Mouse (Mus musculus) limb, embryonic 13.5 days (tissue): ENCODE data around the gene Bcl2l12. TPM values are rescaled to one million over a fixed set of nuclear protein-coding genes. Genes with fewer than 3 reads are reported as not detected.

Experiments used
- ATAC-seq: fragments of 200-750 bp; cut with Nextera tagmentation; 2 replicates; pipeline ENCODE4 v1.8.0; 2017; ENCODE audit warnings: low read depth, moderate number of reproducible peaks, moderate TSS enrichment; ENCODE audit not compliant: low FRiP score
- H3K27ac ChIP-seq: fragments of 300-500 bp; sonication (generic); 2 replicates; pipeline ENCODE4 v1.5.1; 2015; ENCODE audit warnings: inconsistent platforms, mild to moderate bottlenecking, moderate library complexity
- H3K27me3 ChIP-seq: fragments of 300-500 bp; sonication (generic); 2 replicates; pipeline ENCODE4 v1.6.1; 2015; ENCODE audit warnings: mild to moderate bottlenecking, inconsistent platforms
- H3K36me3 ChIP-seq: fragments of 300-500 bp; sonication (generic); 2 replicates; pipeline ENCODE4 v1.6.1; 2015; ENCODE audit warnings: inconsistent platforms, mild to moderate bottlenecking, moderate library complexity
- H3K4me1 ChIP-seq: fragments of 300-500 bp; sonication (generic); 2 replicates; pipeline ENCODE4 v1.6.1; 2015; ENCODE audit warnings: inconsistent platforms
- H3K4me2 ChIP-seq: fragments of 300-500 bp; sonication (generic); replicated peaks from 2 replicates; pipeline ENCODE4 v1.6.1; 2015; ENCODE audit warnings: inconsistent platforms, mild to moderate bottlenecking, moderate library complexity
- H3K4me3 ChIP-seq: fragments of 300-500 bp; sonication (generic); 2 replicates; pipeline ENCODE4 v1.5.1; 2015; ENCODE audit warnings: moderate library complexity, mild to moderate bottlenecking, inconsistent platforms
- H3K9ac ChIP-seq: fragments of 300-500 bp; sonication (generic); 2 replicates; pipeline ENCODE4 v1.6.1; 2015; ENCODE audit warnings: mild to moderate bottlenecking, inconsistent platforms
- H3K9me3 ChIP-seq: fragments of 300-500 bp; sonication (generic); 2 replicates; pipeline ENCODE4 v1.6.1; 2016; ENCODE audit warnings: inconsistent platforms
- WGBS: fragments of 180-500 bp; shearing (Covaris S2); methylation state at CpG from one replicate; pipeline ENCODE4 v1.1.7; 2015; 5-methylcytosine and 5-hydroxymethylcytosine counted together
- polyA plus RNA-seq: library from polyadenylated mRNA; unstranded; fragments of >200 nt; fragmentation: Nextera tagmentation; extraction: Ambion mirVana; gene quantifications from 2 replicates; pipeline ENCODE4 v1.2.1, GENCODE M21; 2015

Gene Bcl2l12
- polyA plus RNA-seq, 1 experiment from 2014 or later, result 77.3 TPM

- ATAC-seq, result peak; percentile 89
- H3K9me3 ChIP-seq, result no peaks in the 10 kb centered on the region
- H3K4me2 ChIP-seq, result peak within 1 kb of the TSS; percentile 81
- H3K27ac ChIP-seq, result peak within 1 kb of the TSS; percentile 96
- H3K36me3 ChIP-seq, result peaks cover 31% of the 10 kb centered on the region
- peak within 1 kb of the TSS; percentile 93 for H3K4me3 ChIP-seq
- peak within 1 kb of the TSS; percentile 98 for H3K9ac ChIP-seq
- 0 out of 2 replicates have a peak, but pooled peaks cover 5% of the 10 kb centered on the region for H3K27me3 ChIP-seq
- WGBS, result under 1% methylated on average over 62 of the region's 69 CpGs
- H3K4me1 ChIP-seq, result peaks cover 34% of the 10 kb centered on the region
Observed at GRCm38 (mm10) chr7:45015957-45016612, 17.6 kb upstream of the Bcl2l12 start, which contains the start of gene Scaf1. Gene Scaf1 (minus strand): TSS chr7:45016363.

GRCm38 (mm10) chr7:45015344-45015956, 16.9 kb upstream of the Bcl2l12 start:
- no peaks in the 10 kb centered on the region for H3K9me3 ChIP-seq
- WGBS, result under 1% methylated on average over 20 of the region's 20 CpGs
- H3K27me3 ChIP-seq, result 0 out of 2 replicates have a peak, but pooled peaks cover 2% of the 10 kb centered on the region
- ATAC-seq, result no peak
- H3K4me2 ChIP-seq, result peak overlapping the region; percentile 81
- peaks cover 36% of the 10 kb centered on the region for H3K36me3 ChIP-seq
- H3K4me3 ChIP-seq, result peak overlapping the region; percentile 93
- H3K9ac ChIP-seq, result peak overlapping the region; percentile 98
- peak overlapping the region; percentile 79 for H3K27ac ChIP-seq
- peaks cover 34% of the 10 kb centered on the region for H3K4me1 ChIP-seq

- ATAC-seq, result no peak
- Histone ChIP-seq H3K4me1 (peaks cover 29% of the 10 kb centered on the region), H3K9me3 (no peaks in the 10 kb centered on the region), H3K4me3 (no peak overlapping the region), H3K4me2 (peak overlapping the region; percentile 81; the same call in 1 of the 2 replicates), H3K9ac (no peak overlapping the region), H3K27ac (no peak overlapping the region), H3K36me3 (peaks cover 49% of the 10 kb centered on the region), H3K27me3 (no peaks in the 10 kb centered on the region)
- 98% methylated on average over 3 of the region's 3 CpGs for WGBS
Observed at GRCm38 (mm10) chr7:45014096-45014451, 15.6 kb upstream of the Bcl2l12 start.

GRCm38 (mm10) chr7:45013366-45014095, 15.0 kb upstream of the Bcl2l12 start:
- peaks cover 55% of the 10 kb centered on the region for H3K36me3 ChIP-seq
- 96% methylated on average over 16 of the region's 16 CpGs for whole genome bisulfite sequencing

GRCm38 (mm10) chr7:45012824-45013223, 14.3 kb upstream of the Bcl2l12 start:
- H3K27ac ChIP-seq, result no peak overlapping the region
- no peak for ATAC-seq
- no peak overlapping the region for H3K4me3 ChIP-seq
- H3K9ac ChIP-seq, result no peak overlapping the region
- H3K4me1 ChIP-seq, result peaks cover 19% of the 10 kb centered on the region
- H3K27me3 ChIP-seq, result no peaks in the 10 kb centered on the region
- H3K4me2 ChIP-seq, result no peak overlapping the region
- peaks cover 62% of the 10 kb centered on the region for H3K36me3 ChIP-seq
- 83% methylated on average over 4 of the region's 4 CpGs for WGBS
- H3K9me3 ChIP-seq, result no peaks in the 10 kb centered on the region

More at GRCm38 (mm10) chr7:45013366-45014095, 15.0 kb upstream of the Bcl2l12 start:
- no peak overlapping the region for H3K4me3 ChIP-seq
- H3K4me2 ChIP-seq, result no peak overlapping the region
- H3K4me1 ChIP-seq, result peaks cover 24% of the 10 kb centered on the region
- H3K9me3 ChIP-seq, result no peaks in the 10 kb centered on the region
- no peak for ATAC-seq
- no peak overlapping the region for H3K27ac ChIP-seq
- H3K9ac ChIP-seq, result no peak overlapping the region
- H3K27me3 ChIP-seq, result no peaks in the 10 kb centered on the region

GRCm38 (mm10) chr7:45012011-45012410, 13.5 kb upstream of the Bcl2l12 start:
- Histone ChIP-seq H3K36me3 (peaks cover 70% of the 10 kb centered on the region), H3K27ac (no peak overlapping the region), H3K9me3 (no peaks in the 10 kb centered on the region), H3K4me1 (peaks cover 19% of the 10 kb centered on the region), H3K9ac (no peak overlapping the region), H3K27me3 (no peaks in the 10 kb centered on the region), H3K4me3 (no peak overlapping the region), H3K4me2 (no peak overlapping the region)
- WGBS, result 97% methylated on average over 6 of the region's 6 CpGs
- ATAC-seq, result no peak

- Histone ChIP-seq H3K9ac (no peak overlapping the region), H3K4me3 (no peak overlapping the region), H3K27me3 (no peaks in the 10 kb centered on the region), H3K36me3 (peaks cover 98% of the 10 kb centered on the region), H3K9me3 (no peaks in the 10 kb centered on the region), H3K27ac (no peak overlapping the region), H3K4me1 (0 out of 2 replicates have a peak, but pooled peaks cover 4% of the 10 kb centered on the region), H3K4me2 (no peak overlapping the region)
- WGBS, result 94% methylated on average over 19 of the region's 19 CpGs
- ATAC-seq, result no peak
Observed at GRCm38 (mm10) chr7:45008411-45008810, 9.9 kb upstream of the Bcl2l12 start.

- Histone ChIP-seq H3K27ac (no peak overlapping the region), H3K27me3 (no peaks in the 10 kb centered on the region), H3K36me3 (peaks cover 98% of the 10 kb centered on the region), H3K4me2 (no peak overlapping the region), H3K4me1 (0 out of 2 replicates have a peak, but pooled peaks cover 4% of the 10 kb centered on the region), H3K9ac (no peak overlapping the region), H3K9me3 (no peaks in the 10 kb centered on the region), H3K4me3 (no peak overlapping the region)
- ATAC-seq, result no peak
- 96% methylated on average over 30 of the region's 30 CpGs for WGBS
Observed at GRCm38 (mm10) chr7:45007846-45008245, 9.3 kb upstream of the Bcl2l12 start.

GRCm38 (mm10) chr7:45007141-45007540, 8.6 kb upstream of the Bcl2l12 start:
- Histone ChIP-seq H3K9me3 (no peaks in the 10 kb centered on the region), H3K27ac (no peak overlapping the region), H3K27me3 (no peaks in the 10 kb centered on the region), H3K4me2 (no peak overlapping the region), H3K36me3 (peaks cover 98% of the 10 kb centered on the region), H3K9ac (no peak overlapping the region), H3K4me1 (0 out of 2 replicates have a peak, but pooled peaks cover 4% of the 10 kb centered on the region), H3K4me3 (no peak overlapping the region)
- ATAC-seq, result no peak
- WGBS, result 96% methylated on average over 29 of the region's 29 CpGs

GRCm38 (mm10) chr7:45006503-45006902, 8.0 kb upstream of the Bcl2l12 start:
- no peak overlapping the region for H3K4me2 ChIP-seq
- H3K27me3 ChIP-seq, result no peaks in the 10 kb centered on the region
- 0 out of 2 replicates have a peak, but pooled peaks cover 4% of the 10 kb centered on the region for H3K4me1 ChIP-seq
- no peak for ATAC-seq
- H3K9ac ChIP-seq, result no peak overlapping the region
- no peak overlapping the region for H3K27ac ChIP-seq
- 92% methylated on average over 12 of the region's 12 CpGs for WGBS
- H3K4me3 ChIP-seq, result no peak overlapping the region
- peaks cover 98% of the 10 kb centered on the region for H3K36me3 ChIP-seq
- H3K9me3 ChIP-seq, result no peaks in the 10 kb centered on the region

GRCm38 (mm10) chr7:45005321-45005992, 6.9 kb upstream of the Bcl2l12 start:
- no peaks in the 10 kb centered on the region for H3K9me3 ChIP-seq
- 88% methylated on average over 6 of the region's 6 CpGs for WGBS
- no peak overlapping the region for H3K4me3 ChIP-seq
- 0 out of 2 replicates have a peak overlapping the region, but pooled peaks have one; percentile 45 for H3K9ac ChIP-seq
- no peak for ATAC-seq
- peaks cover 99% of the 10 kb centered on the region for H3K36me3 ChIP-seq
- H3K27ac ChIP-seq, result no peak overlapping the region
- H3K4me2 ChIP-seq, result no peak overlapping the region
- 0 out of 2 replicates have a peak, but pooled peaks cover 4% of the 10 kb centered on the region for H3K4me1 ChIP-seq
- H3K27me3 ChIP-seq, result no peaks in the 10 kb centered on the region
